Mouse (Mus musculus): ENCODE measurements at regions not wholly inside any gene's neighbourhood (a gene's known extent, or its start where the extent isn't known, plus 50 kb on each side); places are given as distances from the start of the nearest gene placed in this dataset.
"Not testable (repeated sequence)": the region's sequence is repeated elsewhere in the genome, so short reads cannot be mapped to it uniquely, and the experiment has no call there.

- DNase-seq (ENCODE audit: low spot score in 2 of 2): no peak
Measured at GRCm38 (mm10) chr8:19588715-19589114, 93.8 kb downstream of the Defb7 start.

- DNase-seq (ENCODE audit: low spot score in 2 of 2): not testable (repeated sequence)
Measured at GRCm38 (mm10) chr8:19601542-19601941, 106.6 kb downstream of the Defb7 start.

GRCm38 (mm10) chr8:19606586-19606985, 111.7 kb downstream of the Defb7 start:
- DNase-seq (ENCODE audit: low spot score in 2 of 2): no peak

GRCm38 (mm10) chr8:19627514-19627913, 101.9 kb upstream of the 4930467E23Rik start:
- DNase-seq (ENCODE audit: low spot score in 2 of 2): peak in 1 of 2 experiments; percentile 5

GRCm38 (mm10) chr8:19648591-19648990, 80.8 kb upstream of the 4930467E23Rik start:
- not testable (repeated sequence) for DNase-seq (ENCODE audit: low spot score in 2 of 2)
